Mouse (Mus musculus) thymus, postnatal 10 days (tissue): ENCODE measurements around the gene Pltp.

ENCODE experiments used
- DNase-seq, 2 experiments: peaks; one replicate each; pipeline ENCODE4 v3.0.0; 2021; ENCODE audit warnings: low spot score in 2 of 2

The Pltp gene

DNA sequence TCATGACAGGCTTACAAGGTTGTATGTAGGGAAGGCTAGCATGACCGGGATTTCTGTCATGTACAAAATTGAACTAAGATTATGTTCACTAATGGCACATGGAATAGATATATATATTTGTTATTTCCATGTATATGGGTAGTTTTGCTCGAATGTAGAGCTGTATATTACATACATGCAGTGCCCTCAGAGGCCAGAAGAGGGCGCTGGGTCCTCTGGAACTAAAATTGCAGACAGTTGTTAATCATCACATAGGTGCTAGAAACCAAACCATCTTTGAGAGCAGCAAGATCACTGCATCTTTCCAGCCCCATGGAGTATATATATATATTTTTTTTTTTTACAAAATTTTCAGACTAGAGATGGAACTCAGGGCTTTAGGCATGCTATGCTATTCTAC, 11.7 kb downstream of the Pltp start:
- DNase-seq = no peak

DNA sequence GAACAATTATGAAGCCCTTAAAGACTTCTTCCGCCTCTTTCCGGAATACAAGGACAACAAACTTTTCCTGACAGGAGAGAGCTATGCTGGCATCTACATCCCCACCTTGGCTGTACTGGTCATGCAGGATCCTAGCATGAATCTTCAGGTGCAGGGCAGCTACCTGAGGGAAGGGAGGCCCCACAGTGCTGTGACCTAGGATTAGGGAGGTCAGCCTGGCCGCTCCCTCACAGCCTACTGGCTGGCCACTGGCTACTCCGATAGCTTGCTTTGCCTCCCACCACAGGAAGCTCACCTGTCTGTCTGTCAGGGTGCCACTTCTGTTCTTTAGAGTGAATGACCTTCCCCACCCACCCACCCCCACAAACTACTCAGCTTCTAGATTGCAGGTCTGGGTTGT, 22.3 kb downstream of the Pltp start:
- no peak for DNase-seq

DNA sequence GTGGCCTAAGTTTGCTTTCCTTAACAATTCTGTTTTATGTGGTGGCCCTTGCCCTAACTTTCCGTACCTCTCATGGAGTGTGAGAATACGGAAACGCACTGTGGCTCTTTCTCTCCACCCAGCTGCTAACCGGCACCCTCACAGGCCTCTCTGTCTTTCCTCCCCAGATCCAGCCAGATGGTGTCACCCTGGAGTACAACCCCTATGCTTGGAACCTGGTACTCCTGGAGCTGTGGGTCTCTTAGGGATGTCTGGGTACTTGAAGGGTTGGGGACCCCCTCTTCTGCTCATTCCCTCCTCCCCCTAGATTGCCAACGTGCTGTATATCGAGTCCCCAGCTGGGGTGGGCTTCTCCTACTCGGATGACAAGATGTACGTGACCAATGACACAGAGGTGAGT, 23.0 kb downstream of the Pltp start:
- peak; percentile 19 to 38 for DNase-seq

DNA sequence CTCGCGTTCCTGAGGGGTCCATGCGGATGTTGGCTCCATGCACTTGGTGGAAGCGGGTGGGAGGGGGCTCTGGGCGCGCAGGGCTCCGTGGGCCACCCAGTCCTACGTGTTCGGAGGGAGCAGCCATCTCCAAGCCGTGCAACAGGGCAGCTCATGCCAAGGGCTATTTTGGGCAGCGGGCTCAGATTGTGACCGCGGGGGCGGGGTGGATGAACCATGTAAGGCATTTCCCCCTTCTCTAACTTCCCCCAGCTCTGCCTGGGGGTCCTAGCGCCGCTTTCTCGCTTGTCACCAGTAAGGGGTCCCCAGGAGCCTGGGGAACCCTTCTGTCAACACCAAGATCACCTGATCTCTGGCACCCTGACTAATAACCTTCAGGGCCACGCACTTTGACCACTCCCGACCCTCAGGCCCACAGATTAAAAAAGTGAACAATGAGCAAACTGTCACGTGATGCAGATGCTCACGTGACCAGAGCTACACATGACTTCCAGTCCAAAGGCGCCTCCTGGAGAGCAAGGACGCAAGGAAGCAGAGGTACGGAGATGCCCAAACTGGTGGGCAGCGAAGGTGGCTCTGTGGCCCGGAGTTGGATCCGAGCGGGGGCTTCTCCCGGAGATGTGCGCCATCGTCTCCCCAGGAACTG, 24.1 kb downstream of the Pltp start, which contains the start of gene Neurl2:
TSS of gene Neurl2 (minus strand) at position 143 of the 646 bp plus-strand sequence.
- DNase-seq = peak; percentile 72 to 75

DNA sequence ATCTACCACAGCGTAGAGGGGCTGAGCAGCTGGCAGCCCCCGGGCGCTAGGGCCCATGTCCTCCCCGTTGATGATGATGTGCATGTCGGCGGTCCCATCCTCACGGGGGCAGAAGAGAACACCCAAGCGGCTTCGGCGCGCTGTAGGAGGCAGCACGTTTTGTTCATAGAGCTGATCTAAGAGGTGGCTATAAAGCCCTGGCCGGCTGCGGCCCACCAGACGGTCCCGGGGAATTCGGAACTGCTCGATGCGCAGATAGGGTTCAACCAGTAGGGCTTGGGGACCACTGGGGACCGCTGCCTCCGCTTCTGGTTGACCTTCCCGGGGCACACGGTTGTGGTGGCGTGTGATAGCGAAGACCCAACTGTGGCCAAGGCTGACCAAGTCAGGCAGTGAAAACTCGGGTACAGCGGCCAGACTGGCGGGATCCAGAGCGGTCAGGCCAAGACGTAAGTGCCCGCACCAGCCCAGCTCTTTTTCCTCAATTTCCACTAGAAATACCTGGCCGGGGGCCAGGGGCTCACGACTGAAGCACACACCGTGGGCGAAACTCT, 24.7 kb downstream of the Pltp start, which contains the start of gene Ctsa:
TSS of gene Ctsa (plus strand) at position 126 of the 554 bp plus-strand sequence.
- DNase-seq = peak; percentile 67 to 77

DNA sequence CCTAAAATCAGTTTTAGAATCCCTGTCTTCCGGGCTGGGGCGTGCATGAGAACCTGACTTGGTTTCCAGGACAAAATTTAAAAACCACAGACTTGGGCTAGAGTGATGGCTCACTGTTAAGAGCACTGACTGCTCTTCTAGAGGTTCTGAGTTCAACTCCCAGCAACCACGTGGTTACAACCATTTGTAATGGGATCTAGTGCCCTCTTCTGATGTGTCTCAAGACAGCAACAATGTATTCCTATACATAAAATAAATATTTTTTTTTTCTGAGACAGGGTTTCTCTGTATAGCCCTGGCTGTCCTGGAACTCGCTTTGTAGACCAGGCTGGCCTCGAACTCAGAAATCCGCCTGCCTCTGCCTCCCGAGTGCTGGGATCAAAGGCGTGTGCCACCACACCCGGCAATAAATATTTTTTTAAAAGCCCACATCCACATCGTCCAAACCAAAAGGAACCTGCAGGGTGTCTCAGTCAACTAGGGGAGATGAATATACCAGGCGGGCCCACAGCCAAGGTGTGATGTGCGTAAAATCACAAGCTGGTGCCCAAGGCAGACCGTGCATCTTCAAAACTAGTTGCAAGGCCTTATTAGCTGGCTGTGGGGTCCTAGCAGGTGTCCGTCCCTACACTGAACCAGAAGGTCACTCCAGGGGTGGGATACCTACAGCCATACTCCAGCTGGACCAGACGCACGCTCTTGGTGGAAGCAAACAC, 25.3 kb downstream of the Pltp start:
- DNase-seq = no peak

DNA sequence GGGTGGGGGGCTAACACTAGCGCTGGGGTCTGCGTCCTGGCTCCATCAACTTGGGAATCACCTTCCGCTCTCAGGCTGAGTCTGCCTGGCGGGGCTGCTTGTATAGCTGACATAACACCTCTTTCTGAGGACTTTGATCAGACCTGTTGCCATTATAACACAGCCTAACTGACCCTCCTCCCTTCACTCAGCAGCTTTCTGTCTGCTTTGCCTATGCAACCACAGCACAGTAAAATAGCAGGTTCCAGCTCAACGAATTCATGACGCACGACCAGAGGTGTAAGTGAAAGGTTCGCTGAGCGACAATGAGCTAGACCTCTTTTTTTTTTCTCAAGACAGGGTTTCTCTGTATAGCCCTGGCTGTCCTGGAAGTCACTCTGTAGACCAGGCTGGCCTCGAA, 26.5 kb downstream of the Pltp start:
- no peak for DNase-seq

DNA sequence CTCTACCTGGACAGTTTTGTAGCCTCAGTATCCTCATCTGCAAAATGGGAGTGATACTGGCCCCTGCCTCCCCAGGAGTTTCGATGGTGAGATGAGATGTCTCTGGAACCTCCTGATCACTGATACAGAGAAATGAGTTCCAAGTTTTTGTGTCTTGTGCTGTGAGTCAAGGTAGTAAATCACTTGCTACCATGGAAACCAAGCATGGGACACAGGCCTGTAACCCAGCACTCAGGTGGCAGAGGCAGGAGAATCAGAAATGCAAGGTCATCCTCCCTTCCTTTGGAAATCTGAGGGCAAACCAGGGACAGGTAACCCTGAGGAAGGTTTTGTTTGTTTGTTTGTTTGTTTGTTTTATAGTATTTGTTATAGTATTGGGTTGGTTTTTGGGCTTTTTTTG, 28.4 kb downstream of the Pltp start:
- DNase-seq = no peak

DNA sequence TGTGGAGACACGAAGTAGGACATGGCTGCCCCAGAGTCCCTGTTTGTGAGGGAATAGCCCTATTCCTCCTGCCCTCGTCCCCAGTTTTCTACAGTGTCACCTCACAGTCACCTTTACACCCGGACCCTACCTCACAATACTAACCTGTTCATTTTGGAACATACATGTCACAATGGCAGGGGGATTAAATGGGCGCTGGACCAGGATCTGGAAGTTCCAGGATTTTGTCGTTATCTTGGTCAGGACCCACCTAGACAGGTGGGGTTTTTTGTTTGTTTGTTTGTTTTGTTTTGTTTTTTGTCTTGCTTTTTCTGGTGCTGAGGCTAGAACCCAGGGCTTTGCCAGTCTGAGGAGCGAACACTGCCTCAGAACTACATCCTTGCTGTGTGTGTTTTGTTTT, 29.1 kb downstream of the Pltp start, which contains the start of gene Spata25:
TSS of gene Spata25 (minus strand) at position 101 of the 400 bp plus-strand sequence.
- DNase-seq = no peak

DNA sequence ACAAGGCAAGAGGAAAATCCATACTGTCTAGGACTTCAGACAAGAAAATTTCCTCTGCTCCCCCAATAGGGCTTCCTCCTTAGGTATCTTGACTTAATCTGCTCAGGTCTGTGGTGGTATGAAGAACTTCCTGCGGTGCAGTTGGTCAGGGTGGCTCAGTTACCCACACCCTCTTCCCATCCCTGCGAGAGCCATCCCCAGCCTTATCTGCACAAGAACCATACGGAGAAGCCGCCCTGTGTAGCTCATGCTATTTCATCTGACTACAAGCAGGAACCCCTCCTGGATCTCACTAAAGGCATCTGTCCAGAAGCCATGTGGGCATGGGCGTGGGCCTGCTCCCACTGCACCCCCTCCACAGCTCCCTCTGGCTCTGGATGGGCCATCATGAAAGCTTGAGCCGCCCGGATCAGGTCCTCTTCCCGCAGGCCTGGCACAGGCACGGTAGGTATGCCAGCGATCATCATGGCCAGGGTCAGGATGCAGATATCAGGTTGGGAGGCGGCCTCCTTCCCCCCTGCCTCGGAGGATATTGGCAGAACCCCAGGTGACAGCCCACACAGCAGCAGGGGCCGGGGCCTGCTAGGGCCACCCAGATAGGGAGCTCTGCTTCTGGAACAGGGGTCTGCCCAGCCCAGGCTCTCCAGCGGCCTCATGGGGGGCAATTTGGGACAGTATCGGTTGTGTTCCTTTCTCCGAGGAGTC, 30.2 kb downstream of the Pltp start:
- DNase-seq = no peak

DNA sequence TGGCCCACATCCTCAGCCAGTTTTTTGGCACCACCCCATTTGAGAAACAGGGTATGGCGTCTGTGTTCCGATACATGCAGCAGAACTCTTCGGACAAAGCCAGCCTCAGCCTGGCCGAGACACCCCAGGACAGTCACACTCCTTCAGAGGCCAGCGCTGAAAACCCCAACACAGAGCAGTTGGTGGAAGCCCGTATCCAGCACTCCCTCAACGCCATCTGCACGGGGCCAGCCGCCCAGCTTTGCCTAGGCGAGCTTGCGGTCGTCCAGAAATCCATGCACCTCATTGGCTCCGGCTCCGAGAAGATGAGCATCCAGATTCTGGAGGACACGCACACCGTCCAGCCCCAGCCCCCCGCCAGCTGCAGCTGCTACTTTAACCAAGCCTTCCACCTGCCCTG, 32.0 kb downstream of the Pltp start:
- DNase-seq = no peak

DNA sequence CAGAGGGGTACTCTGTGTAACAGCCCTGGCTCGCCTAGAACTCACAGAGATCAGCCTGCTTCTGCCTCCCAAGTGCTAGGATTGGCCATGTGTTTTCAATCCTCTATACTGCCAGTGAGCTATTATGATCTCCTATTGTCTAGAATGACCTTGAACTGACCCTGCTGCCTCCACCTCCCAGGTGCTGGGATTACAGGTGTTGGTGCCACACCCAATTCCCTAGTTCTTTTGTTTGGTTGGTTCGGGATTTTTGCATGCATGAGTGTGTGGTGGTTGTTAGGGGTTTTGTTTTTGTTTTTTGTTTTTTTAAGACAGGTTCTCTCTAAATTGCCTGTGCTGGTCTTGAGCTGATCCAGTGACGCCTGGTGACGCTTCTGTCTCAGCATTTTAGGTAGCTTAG, 33.5 kb downstream of the Pltp start:
- no peak for DNase-seq

DNA sequence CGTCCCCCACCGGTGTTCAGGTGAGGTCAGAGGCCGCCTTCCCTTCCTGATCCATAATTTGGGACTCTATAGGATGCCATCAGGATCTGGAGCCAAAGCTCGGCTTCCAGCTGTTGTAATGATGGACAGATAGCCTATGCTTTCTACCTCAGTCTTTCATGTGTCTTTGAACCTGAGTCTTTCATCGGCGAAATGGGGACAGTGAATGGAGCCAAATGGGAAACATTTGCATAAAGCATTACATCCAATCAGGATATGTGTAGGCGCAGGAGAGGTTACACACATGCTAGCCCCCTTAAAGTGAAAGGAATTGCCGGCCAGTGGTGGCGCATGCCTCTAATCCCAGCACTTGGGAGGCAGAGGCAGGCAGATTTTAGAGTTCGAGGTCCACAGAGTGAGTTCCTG, 34.3 kb downstream of the Pltp start:
- DNase-seq = peak in 1 of 2 experiments; percentile 19

DNA sequence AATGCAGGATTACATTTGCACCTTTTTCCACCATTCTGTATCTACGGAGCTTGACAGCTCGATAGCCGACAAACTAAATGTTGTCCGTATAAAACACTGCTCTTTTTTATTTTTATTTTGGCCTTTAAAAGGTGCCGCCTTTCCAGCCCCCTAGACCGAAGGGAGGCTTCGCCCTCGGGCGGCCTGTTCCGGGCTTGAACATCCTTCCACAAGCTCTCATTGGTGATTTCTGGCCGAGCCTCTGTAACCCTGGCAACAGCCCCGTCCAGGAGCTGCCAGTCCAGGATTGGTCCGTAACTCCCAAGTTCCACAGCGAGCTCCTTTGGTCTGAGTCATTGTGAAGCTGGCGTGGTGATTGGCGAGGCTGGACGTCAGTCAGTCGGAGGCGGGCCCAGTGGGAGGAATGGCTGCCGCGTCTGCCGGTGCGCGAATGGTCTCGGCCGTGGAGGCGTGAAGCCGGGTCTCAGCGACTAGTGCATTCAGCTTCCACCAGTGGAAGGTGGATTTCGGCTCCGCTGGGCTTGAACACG, 34.8 kb downstream of the Pltp start, which contains the start of gene Zswim1:
TSS of gene Zswim1 (plus strand) at position 51 of the 530 bp plus-strand sequence.
- DNase-seq = peak; percentile 97 to 99

DNA sequence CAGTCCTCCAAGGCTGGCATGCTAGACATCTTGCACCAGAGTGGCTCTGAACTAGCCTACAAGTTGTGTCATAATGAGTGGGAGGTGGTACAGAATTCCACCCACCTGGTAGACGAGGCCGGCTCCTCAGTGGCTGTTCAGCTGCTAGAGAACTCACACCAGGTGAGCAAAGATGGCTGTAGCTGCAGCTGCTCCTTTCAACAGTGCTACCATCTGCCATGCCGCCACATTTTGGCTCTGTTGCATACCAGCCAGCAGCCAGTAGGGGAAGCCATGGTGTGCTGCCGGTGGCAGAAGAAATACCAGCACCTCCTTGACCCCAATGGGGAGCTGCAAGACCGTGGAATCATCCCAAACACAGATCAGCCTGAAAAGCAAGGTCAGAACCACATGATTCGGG, 36.5 kb downstream of the Pltp start:
- DNase-seq = no peak

DNA sequence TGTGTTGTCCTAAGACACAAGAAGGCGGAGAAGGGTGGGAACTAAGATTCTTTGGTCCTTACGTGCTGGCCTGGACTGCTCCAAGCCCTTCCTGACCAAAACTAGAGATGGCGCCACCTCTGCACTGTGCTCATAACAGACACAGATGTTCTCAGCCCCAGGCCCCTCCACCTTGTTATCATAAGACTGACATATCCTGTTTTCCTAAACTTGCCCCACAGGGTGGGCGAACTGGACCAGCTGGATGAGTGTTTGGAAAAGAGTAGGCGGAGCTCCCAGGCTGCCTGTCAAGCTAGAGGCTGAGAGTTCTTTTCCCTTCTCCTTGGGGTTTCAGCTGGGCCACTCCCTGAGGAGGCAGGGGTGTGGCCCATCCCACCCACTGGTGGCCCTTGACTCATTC, 39.8 kb downstream of the Pltp start:
- DNase-seq = no peak

DNA sequence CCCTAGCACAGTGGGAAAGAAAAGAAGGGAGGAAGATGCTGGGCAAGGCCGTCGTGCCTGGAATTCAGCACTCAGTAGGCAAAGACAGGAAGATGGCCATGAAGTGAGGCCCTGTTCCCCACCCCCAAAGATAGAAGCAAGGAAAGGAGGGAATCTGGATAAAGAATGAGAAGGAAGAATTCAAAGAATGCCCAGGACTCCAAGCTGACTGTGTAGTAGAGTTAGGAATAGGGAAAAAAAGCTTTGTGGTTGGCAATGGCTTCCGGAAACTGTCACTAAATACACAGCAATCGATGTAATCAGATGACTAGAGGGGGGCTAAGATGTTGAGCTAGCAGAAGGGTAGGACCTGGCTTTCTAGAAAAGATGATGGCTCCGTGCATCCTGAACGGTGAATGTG, 40.3 kb downstream of the Pltp start:
- DNase-seq = no peak

DNA sequence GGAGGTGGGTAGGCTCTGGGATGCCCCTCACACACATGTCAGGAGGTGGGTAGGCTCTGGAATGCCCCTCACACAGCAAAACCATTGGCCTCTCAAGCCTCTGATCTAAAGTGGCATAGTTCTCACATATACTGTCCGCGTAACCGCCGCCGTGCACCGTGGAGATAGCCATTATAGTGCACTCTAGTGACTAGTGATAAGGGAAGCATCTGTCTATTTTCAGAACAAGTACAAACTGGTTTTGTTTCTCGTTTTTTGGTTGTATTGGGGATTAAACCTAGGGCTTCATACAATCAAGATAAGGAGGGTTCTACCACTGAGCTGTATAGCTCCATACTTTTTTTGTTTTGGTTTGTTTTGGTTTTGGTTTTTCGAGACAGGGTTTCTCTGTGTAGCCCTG, 41.7 kb downstream of the Pltp start:
- no peak for DNase-seq

DNA sequence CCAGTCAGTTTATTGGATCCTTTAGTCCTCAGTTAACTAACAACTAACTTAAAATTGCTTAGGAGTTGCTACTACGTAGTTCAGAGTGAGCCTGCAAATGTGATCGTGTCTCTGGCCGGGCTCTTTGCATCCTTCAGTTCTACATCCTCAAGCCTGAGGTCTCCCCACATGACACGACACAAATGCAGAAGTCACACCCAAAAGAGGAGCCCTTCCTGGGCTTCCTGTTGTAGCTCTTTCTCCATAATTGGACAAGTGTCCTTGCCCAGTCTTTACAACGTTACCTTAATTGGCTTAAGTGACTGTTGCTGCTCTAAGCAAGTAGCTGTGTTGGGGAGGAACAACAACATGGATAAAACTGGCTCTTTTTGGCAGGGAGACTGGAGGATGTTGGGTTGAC, 42.2 kb downstream of the Pltp start:
- no peak for DNase-seq

DNA sequence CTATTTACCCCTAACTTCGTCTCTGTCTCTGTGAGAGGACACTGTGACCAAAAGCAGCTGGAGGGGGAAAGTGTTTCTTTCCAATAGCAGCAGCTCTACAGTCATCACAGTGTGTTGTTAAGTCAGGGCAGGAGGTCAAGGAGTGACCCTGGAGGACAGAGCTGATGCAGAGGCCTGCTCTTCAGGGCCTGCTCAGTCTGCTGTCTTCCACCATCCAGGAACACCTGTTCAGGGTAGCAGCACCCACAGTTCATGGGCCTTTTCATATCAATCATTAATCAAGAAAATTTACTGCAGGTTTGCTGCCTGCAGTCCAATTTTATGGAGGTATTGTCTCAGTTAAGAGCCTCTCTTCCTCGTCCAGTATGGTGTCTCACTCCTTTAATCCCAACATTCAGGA, 44.0 kb downstream of the Pltp start:
- DNase-seq = no peak

DNA sequence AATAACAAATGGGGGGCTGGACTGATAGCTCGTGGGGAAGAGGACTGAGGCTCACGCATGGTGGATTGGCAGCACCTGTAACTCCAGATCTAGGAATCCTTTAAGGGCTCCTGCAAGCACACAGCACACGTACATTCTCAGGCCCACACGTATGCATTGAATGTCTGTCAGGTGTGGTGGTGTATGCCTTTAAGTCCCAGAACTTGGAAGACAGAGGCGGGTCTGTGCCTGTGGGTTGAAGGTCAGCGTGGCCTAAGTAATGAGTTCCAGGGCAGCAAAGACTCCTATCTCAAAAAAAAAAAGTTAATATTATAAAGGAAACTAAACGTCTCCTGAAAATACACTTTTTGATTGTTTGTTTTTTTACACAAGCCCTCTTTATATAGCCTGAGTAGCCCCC, 50.9 kb downstream of the Pltp start:
- DNase-seq = no peak

DNA sequence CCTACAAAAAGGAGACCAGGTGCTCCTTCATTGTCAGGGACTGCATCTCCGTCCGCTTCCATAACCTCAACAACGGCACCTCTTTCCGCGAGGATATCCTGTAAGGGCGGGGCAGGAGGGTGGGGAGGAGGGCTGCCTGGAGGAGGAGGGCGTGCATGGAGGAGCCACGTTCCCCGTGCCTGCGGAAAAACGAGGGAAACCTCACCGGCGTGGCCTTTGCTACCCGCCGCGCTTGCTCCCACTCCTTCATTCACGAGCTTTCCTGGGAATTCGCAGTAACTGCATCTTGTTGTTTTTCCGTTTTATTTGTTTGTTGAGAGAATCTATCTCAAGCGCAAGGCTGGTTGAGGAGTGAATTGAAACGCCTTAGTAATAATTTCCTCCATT, 52.2 kb downstream of the Pltp start:
- no peak for DNase-seq
